Mouse (Mus musculus): ENCODE data around the gene Ppp4r2.

GRCm38 (mm10) chr6:100850671-100851081 is 17.3 kb downstream of the Ppp4r2 start:
- TF ChIP-seq MAX (IDR thresholded peaks at IDR 0.05; ENCODE audit: low read depth): no peak
- no peak for TF ChIP-seq MYOG (IDR thresholded peaks at IDR 0.05; ENCODE audit: control insufficient read depth in 1 of 3, insufficient read depth in 1 of 3, insufficient read length in 2 of 3, low read depth in 2 of 3)
